Mouse (Mus musculus) C2C12 (cell line): ENCODE data around the gene Ern1. TPM values are rescaled to one million over a fixed set of nuclear protein-coding genes. Genes with fewer than 3 reads are reported as not detected.

ENCODE experiments used
- H3K27me3 ChIP-seq: one replicate; pipeline ENCODE4 v1.6.1; 2011; ENCODE audit not compliant: control insufficient read depth, insufficient read depth, insufficient read length
- H3K36me3 ChIP-seq: one replicate; pipeline ENCODE4 v1.6.1; 2011; ENCODE audit not compliant: control insufficient read depth, insufficient read depth
- H3K4me3 ChIP-seq: one replicate; pipeline ENCODE4 v1.5.1; 2011; ENCODE audit warnings: mild to moderate bottlenecking, control low read depth; ENCODE audit not compliant: poor library complexity, insufficient read depth, severe bottlenecking
- H3K79me2 ChIP-seq: one replicate; pipeline ENCODE4 v1.6.1; 2011; ENCODE audit not compliant: control insufficient read depth, insufficient read depth
- H3K79me3 ChIP-seq: one replicate; pipeline ENCODE4 v1.6.1; 2011; ENCODE audit warnings: low read depth, control low read depth
- H3ac ChIP-seq: one replicate; pipeline ENCODE3; 2011; ENCODE audit warnings: low read depth; ENCODE audit not compliant: control insufficient read depth, insufficient read length
- CEBPB ChIP-seq: IDR thresholded peaks from one replicate; pipeline ENCODE4 v1.6.1; 2011; ENCODE audit warnings: low read depth, mild to moderate bottlenecking, control low read depth, moderate library complexity
- CTCF ChIP-seq: IDR thresholded peaks from one replicate; pipeline ENCODE4 v1.5.1; 2011; ENCODE audit not compliant: control insufficient read depth, insufficient read depth, insufficient read length
- FOSL1 ChIP-seq: IDR thresholded peaks from one replicate; pipeline ENCODE4 v1.8.0; 2011; ENCODE audit warnings: mild to moderate bottlenecking, low read length; ENCODE audit not compliant: poor library complexity, insufficient read depth, severe bottlenecking
- MAX ChIP-seq: IDR thresholded peaks from one replicate; pipeline ENCODE4 v1.6.1; 2011; ENCODE audit warnings: mild to moderate bottlenecking, control low read depth
- MYOD1 ChIP-seq: IDR thresholded peaks from one replicate; pipeline ENCODE4 v1.6.1; 2011; ENCODE audit warnings: low read depth; ENCODE audit not compliant: control insufficient read depth, insufficient read length
- MYOG ChIP-seq: IDR thresholded peaks from one replicate; pipeline ENCODE4 v1.6.1; 2011; ENCODE audit not compliant: control insufficient read depth, insufficient read length; ENCODE audit errors: extremely low read depth
- USF1 ChIP-seq: IDR thresholded peaks from one replicate; pipeline ENCODE4 v1.6.1; 2011; ENCODE audit warnings: low read depth, mild to moderate bottlenecking, control low read depth, moderate library complexity
- polyA plus RNA-seq: library from polyadenylated mRNA; unstranded; fragments of >200 nt; fragmentation: generic; extraction: Trizol; gene quantifications from one replicate; pipeline ENCODE4 v1.2.1, GENCODE M21; 2012; ENCODE audit warnings: missing spikeins

Gene Ern1
- polyA plus RNA-seq, 1 experiment, result 6.0 TPM

DNA sequence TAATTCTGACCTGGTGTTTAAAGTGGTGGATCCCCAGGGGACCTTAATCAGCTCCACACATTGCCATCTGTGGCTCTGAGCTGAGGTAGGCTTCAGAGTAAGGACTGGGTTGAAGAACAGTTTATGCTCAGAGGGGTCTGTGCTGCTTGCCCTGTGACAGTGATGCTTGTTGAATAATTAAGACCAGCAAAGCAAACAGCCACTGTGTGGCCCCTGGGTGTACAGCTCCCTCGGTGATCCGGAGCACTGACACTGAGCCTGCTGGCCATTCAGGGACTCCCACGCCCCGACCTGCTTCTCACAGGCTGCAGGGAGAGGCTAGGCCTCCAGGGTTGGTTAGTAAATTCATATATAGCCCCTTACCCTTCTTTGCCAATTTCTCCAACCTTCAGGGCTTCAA is 31.9 kb upstream of the Ern1 start:
- Histone ChIP-seq H3K27me3 (no peaks in the 10 kb centered on the region), H3K4me3 (no peak overlapping the region), H3ac (no peak overlapping the region), H3K79me2 (no peaks in the 10 kb centered on the region), H3K79me3 (no peaks in the 10 kb centered on the region), H3K36me3 (no peaks in the 10 kb centered on the region)
- TF ChIP-seq CTCF, result no peak
- no peak for TF ChIP-seq CEBPB
- no peak for TF ChIP-seq MYOD1
- no peak for TF ChIP-seq MYOG
- no peak for TF ChIP-seq MAX
- TF ChIP-seq FOSL1, result no peak
- TF ChIP-seq USF1, result no peak

- Histone ChIP-seq H3K27me3 (no peaks in the 10 kb centered on the region), H3K79me3 (no peaks in the 10 kb centered on the region)
These were observed 30.7 kb upstream of the Ern1 start for GRCm38 (mm10) chr11:106518391-106518790.

DNA sequence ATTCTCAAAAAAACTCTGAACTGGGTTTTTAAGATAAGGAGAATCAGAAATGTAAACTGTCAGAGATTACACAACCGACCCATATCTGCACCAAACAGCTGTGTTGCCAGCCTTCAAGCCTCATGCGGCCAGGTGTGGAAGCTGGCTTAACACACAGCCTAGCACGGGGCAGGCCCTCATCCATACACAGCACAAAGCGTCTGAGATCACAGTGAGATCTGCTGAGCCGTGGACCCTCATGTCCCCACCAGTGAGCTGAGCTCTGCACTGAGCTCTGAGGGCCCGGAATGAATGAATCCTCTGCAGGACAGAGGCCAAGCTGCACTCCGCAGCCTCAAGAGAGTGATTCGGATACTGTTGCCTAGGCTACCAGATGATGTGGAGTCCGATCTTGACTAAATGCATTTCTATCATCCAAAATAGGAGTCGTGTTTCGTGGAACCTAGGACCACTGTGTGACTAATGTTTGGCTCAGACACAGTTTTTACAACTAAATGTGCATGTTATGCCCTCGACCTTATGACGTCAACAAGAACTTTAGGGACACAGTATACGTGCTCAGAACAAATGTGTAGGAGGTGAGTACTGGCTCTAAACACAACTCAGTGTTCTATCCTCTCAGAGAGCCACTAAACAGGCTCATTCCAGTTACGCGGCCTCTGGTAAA is 27.6 kb upstream of the Ern1 start:
- Histone ChIP-seq H3K4me3 (no peak overlapping the region), H3K36me3 (no peaks in the 10 kb centered on the region), H3K79me3 (no peaks in the 10 kb centered on the region), H3K27me3 (no peaks in the 10 kb centered on the region), H3K79me2 (no peaks in the 10 kb centered on the region), H3ac (no peak overlapping the region)
- TF ChIP-seq FOSL1, result no peak
- no peak for TF ChIP-seq MYOD1
- TF ChIP-seq MYOG, result no peak
- no peak for TF ChIP-seq USF1
- TF ChIP-seq MAX, result no peak
- no peak for TF ChIP-seq CTCF
- TF ChIP-seq CEBPB, result no peak

More at GRCm38 (mm10) chr11:106518391-106518790, 30.7 kb upstream of the Ern1 start:
- TF ChIP-seq USF1 (no peak), CTCF (no peak), FOSL1 (no peak), CEBPB (no peak), MYOD1 (no peak), MAX (no peak), MYOG (no peak)
- no peaks in the 10 kb centered on the region for H3K79me2 ChIP-seq
- no peak overlapping the region for H3K4me3 ChIP-seq
- no peaks in the 10 kb centered on the region for H3K36me3 ChIP-seq
- no peak overlapping the region for H3ac ChIP-seq

DNA sequence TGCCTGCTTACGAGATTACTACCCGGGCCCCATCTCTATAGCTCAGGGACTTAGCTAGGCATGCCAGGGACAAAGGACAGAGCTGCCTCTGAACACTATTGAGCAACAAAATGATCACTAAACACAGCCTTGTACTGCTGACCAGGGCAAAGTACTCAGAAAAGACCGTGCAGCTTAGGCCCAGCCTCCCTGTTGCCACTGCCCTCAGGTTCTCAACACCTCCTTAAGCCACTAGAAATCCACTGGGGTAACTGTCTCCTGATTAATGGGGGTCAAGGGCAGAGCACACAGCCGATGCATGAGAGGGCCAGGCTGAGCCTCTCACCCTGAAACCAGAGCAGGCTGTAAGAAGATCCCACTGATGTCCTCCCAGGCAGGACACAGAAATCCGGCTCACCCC is 26.8 kb upstream of the Ern1 start:
- Histone ChIP-seq H3K79me3 (no peaks in the 10 kb centered on the region), H3K36me3 (peaks cover 3% of the 10 kb centered on the region), H3K4me3 (no peak overlapping the region), H3ac (no peak overlapping the region), H3K79me2 (no peaks in the 10 kb centered on the region), H3K27me3 (no peaks in the 10 kb centered on the region)
- TF ChIP-seq USF1 (no peak), FOSL1 (no peak), CTCF (no peak), MYOD1 (no peak), MYOG (no peak), MAX (no peak), CEBPB (no peak)

GRCm38 (mm10) chr11:106513166-106513565 is 25.5 kb upstream of the Ern1 start:
- Histone ChIP-seq H3K36me3 (peaks cover 13% of the 10 kb centered on the region), H3K79me3 (no peaks in the 10 kb centered on the region), H3K4me3 (no peak overlapping the region), H3K79me2 (no peaks in the 10 kb centered on the region), H3ac (no peak overlapping the region), H3K27me3 (no peaks in the 10 kb centered on the region)
- TF ChIP-seq FOSL1 (no peak), CEBPB (no peak), MAX (no peak), CTCF (no peak), MYOG (no peak), USF1 (no peak), MYOD1 (no peak)

DNA sequence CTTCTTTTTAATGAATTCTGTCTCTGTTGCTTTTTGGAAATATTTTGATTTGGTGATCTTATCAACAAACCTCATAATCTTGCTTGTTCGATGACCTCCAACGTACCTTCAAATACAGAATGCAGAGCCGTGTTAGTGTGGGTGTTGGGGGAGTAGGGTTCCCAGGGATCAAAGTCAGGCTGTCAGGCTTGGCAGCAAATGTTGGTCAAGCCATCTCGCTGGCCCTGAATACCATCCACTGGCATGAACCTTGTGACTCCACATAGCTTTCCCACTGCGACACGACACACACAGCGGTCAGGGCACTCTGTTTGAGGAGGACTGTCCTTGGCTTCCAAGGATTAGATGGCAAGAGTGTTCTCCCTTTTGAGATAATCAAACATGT is 24.3 kb upstream of the Ern1 start:
- H3K36me3 ChIP-seq, result peaks cover 16% of the 10 kb centered on the region

More for the DNA sequence above, 24.3 kb upstream of the Ern1 start:
- H3ac ChIP-seq, result no peak overlapping the region
- no peak overlapping the region for H3K4me3 ChIP-seq
- H3K79me2 ChIP-seq, result no peaks in the 10 kb centered on the region
- no peaks in the 10 kb centered on the region for H3K79me3 ChIP-seq
- H3K27me3 ChIP-seq, result no peaks in the 10 kb centered on the region
- no peak for TF ChIP-seq MYOD1
- no peak for TF ChIP-seq MYOG
- no peak for TF ChIP-seq CTCF
- no peak for TF ChIP-seq FOSL1
- no peak for TF ChIP-seq MAX
- TF ChIP-seq USF1, result no peak
- no peak for TF ChIP-seq CEBPB
